Mouse (Mus musculus) thymus, postnatal 10 days (tissue): ENCODE data around the gene Zfp429.
"Not testable (repeated sequence)": the region's sequence is repeated elsewhere in the genome, so short reads cannot be mapped to it uniquely, and the experiment has no call there.

ENCODE experiments used
- DNase-seq, 2 experiments: peaks; one replicate each; pipeline ENCODE4 v3.0.0; 2021; ENCODE audit warnings: low spot score in 2 of 2

The Zfp429 gene

DNA sequence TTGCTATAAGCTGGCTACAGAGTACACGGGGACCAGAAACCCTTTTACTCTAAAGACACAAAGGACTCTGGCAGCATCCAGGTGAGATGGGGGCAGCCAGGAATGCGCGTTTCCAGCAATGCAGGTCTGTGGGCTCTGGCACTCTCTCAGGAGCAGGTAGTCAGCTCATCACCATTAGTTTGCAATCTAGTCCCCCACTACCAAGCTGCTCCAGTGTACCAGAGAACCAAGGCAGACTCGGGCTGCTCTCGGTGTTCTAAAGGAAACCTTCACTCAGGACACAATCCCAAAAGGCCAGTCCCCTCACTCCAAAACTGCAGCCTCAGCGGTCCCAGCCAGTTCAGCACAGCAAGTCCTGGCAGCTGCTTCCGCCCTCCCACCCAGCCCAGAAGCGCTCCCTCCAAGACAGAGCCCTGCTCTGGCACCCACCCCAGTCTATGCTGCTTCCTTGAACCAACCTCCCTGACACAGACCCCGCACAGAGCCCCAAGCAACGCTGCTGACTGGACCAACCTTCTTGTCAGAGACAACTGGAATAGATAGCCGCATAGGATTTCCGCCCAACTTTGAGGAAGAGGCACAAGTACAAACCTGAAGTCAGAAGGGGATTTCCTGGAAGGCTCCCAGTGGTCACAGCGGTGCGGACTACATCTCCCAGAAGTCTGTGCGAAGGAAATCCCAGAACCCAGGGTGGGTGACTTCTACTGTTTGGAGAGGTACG is at the start of gene Zfp429:
TSS of gene Zfp429 (minus strand) at position 637 of the 721 bp plus-strand sequence.
- DNase-seq, result peak; percentile 44 to 56

DNA sequence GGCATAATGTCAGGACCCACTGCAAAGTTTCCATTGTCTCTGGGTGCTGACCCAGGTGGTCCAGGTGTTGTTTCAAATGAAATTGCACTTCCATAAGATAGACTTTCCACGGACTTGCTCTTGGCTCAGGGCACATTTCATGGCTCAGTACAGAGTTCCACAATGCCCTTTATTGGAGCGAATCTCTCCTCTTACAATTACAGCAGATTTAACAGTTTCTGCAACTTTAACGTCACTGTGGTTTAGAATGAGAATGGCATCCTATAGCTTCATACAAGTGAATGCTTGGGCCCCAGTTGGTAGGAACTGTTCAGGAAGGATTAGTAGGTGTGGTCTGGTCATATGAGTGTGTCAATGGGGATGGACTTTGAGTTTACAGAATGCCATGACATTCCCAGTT is 37.5 kb upstream of the Zfp429 start:
- DNase-seq, result not testable (repeated sequence)

DNA sequence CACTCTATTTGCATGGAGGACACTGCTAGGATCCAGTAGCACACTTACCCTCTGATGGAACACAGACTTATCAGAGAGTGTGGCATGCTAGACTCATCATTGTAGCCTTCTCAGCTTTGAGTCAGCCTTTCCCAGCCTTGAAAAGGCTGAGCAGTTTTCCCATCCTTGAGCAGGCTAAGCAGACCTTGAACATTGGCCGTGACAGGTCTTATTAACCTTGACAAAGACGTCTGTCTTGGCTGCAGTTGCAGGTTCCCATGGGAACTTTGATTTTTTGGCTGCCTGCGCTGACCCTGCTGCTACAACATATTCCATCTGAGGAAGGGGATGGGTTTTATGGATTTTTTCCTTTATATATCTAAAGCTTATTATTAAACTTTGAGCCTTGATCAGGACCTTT is 28.5 kb upstream of the Zfp429 start:
- DNase-seq, result no peak

- not testable (repeated sequence) for DNase-seq
Measured at GRCm38 (mm10) chr13:67425699-67426098, 26.1 kb upstream of the Zfp429 start.

GRCm38 (mm10) chr13:67422532-67422931 is 22.9 kb upstream of the Zfp429 start:
- DNase-seq, result not testable (repeated sequence)

DNA sequence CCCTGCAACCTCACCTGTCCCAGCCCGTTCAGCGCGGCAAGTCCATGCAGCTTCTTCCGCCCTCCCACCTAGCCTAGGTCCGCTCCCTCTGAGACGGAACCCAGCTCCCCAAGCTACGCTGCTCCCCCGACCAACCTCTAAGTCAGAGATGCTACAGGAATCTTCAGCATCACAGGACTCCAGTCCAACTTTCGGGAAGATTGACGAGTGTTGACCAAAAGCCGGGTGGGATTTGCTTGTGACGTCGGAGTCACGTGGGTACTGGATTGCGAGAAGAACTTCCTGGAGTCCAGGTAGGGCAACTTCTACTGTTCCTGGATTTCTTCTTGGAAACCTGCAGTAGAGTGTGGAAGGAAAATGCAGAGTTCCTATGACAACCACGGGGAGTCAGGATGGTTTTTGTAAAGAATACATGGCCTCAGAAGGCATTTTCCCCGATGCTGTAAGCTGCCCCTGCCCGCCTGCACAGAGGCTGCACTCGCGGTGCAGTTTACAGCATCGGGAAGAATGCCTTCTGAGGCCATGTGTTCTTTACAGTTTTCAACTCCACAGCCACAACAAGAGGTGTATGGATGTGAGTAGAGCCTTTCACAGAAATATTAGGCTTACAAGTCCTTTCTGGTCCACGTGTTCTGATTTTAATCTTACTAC is 21.7 kb upstream of the Zfp429 start, which contains the start of gene Zfp459:
TSS of gene Zfp459 (minus strand) at position 212 of the 651 bp plus-strand sequence.
- DNase-seq, result peak; percentile 14 to 33

- no peak for DNase-seq
Measured at GRCm38 (mm10) chr13:67420558-67421206, 21.1 kb upstream of the Zfp429 start.

GRCm38 (mm10) chr13:67416811-67417210 is 17.2 kb upstream of the Zfp429 start:
- no peak for DNase-seq

DNA sequence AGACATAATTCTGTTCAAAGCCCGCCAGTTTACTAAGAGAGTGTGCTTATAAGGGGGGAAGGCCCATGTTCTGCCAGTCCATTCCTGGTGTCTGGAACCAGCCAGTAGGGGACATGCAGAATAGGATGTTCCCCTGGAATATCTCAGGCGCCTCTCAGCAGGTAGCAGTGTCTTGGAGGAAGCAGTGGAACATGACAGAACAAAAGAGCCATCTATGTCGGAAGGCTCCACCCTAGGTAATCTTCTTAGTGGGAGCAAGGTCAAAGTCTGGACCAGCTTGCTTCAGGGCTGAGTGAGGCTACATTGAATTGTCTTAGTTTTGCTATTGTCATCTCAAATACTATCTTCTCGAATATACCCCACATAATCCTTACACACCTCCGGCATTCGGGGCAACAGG is 16.1 kb upstream of the Zfp429 start:
- DNase-seq, result no peak

DNA sequence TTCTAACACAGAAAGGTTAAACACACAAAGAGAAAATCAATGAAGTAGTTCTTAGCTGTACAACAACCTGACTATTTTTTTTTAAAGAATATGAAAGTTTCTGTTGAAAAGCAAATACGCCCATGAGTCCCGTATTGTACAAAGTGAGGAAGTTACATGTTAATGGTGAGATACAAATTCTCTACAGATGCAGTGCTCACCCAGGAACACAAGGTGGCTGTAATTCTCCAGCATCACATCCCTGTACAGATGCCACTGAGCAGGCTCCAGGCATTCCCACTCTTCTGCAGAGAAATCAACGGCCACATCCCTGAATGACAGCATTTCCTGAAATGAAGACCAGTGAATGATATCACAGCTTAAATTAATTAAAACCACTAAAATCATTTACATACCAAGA is 14.0 kb upstream of the Zfp429 start:
- not testable (repeated sequence) for DNase-seq

- not testable (repeated sequence) for DNase-seq
Measured at GRCm38 (mm10) chr13:67376255-67376654, 23.4 kb downstream of the Zfp429 start.

GRCm38 (mm10) chr13:67375050-67375911 is 24.3 kb downstream of the Zfp429 start, which contains the start of the genes Gm28041 and Zfp456:
Gene Gm28041 (minus strand): TSS chr13:67375733.
Gene Zfp456 (minus strand): TSS chr13:67375810.
- peak; percentile 59 to 62 for DNase-seq

DNA sequence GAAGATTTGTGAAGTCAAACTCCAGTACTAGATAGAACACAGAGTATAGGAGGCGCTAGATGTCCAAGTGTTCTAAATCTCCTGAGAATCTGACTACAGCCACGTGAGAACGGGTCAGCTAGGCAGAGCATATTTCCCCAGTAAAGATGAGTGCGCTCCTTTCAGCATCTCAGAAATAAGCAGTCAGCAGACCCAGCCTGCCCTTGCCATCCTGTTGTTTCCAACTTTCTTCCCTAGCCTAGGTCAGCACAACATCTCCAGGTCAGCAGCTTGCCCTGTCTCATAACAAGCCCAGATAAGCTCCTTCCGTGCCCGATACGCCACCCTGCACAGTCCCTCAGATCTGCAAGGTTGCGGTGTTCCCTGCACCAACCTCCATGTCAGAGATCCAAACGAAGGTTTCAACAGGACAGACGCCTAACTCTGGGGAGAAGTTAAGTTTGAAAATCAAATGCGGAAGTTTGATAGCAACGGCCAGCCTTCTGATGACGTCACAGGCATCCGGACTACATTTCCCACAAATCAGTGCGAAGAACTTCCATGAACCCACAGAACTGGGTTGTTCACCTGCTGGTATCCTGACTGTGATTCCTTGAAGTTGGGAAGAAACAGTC is 39.4 kb downstream of the Zfp429 start, which contains the start of the genes Gm28044 and Zfp953:
TSS of gene Gm28044 (minus strand) at position 406 of the 614 bp plus-strand sequence.
TSS of gene Zfp953 (minus strand) at position 475 of the 614 bp plus-strand sequence.
- DNase-seq, result peak; percentile 79 to 85

- no peak for DNase-seq
Measured at GRCm38 (mm10) chr13:67351854-67352253, 47.8 kb downstream of the Zfp429 start.

DNA sequence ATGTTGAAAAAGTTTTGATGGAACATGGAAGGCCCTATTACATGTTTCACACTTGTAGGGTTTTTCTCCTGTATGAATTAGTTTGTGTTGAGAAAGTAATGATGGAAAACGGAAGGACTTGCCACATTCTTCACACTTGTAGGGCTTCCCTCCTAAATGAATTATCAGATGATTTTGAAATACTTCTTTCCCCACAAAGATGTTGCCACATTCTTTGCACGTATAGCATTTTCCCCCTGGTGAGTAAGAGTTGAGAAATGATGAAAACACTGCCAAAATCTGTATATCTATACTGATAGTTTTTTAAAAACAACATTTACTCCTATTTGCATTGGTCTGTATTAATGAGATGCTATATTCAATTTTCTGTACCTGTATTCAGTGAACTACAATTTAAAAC is 56.2 kb downstream of the Zfp429 start:
- DNase-seq, result no peak
